Comparison of ENCODE assay signal across 8 mouse cellular contexts in the genomic region with DNA sequence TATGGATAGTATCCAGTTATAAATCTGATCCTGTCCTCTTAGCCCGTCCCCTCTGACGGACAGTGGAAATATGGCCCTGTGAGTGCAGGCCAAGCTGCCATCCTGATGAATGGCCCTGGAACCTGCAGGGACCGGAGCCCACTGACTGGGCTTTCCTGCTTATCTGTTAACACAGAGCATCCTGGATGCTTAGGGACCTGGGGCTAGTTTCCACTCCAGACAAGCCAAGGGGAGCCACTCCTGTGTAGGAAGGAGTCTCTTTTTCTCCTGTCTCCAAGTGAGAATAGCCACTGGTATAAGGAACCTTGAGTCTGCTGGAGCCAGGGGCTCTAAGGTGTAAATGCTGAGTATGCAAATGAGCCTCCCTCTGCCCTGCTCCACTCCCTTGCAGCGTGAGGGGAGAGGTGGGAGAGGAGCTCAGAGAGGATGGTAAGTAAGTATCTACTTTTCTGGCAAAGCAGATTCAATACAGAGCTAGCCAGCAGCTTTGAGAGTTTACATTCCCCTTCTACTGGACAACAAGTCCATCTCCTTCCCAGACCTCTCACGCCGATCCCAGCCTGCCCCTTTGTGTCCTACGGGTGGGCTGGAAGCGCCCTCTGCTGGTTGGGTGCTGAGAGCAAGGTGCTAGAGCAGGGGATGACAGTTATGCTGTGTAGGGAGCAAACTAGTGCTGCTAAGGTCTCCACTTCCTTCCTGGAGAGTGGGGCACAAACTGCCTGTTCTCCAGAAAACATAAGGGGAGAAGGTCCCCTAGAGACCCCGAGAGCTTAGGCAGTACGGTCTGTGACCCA. TPM values are rescaled to one million over a fixed set of nuclear protein-coding genes. Genes with fewer than 3 reads are reported as not detected.
DNase-seq lines count a peak whose midpoint lies in the region; ATAC-seq and TF ChIP-seq lines count a peak whose summit lies in the region.

No protein-coding gene starts in this region.

- no peaks in the 10 kb centered on the region for H3K9me3 ChIP-seq in heart, embryonic 12.5 days (replicated peaks)
- H3K9me3 ChIP-seq in kidney, embryonic 16.5 days (ENCODE audit: low read length): no peaks in the 10 kb centered on the region
- H3K9me3 ChIP-seq in liver, embryonic 11.5 days (ENCODE audit: control insufficient read depth, low read length): no peaks in the 10 kb centered on the region
- H3K9me3 ChIP-seq in neural tube, embryonic 12.5 days: no peaks in the 10 kb centered on the region
- H3K9me3 ChIP-seq in stomach, embryonic 16.5 days (replicated peaks; ENCODE audit: control insufficient read depth, low read length): no peaks in the 10 kb centered on the region

- no peak overlapping the region for H3K27ac ChIP-seq in bone marrow, adult 2 months (ENCODE audit: control insufficient read depth, insufficient read depth, low read depth, low read length, poor library complexity)
- H3K27ac ChIP-seq in heart, embryonic 12.5 days (ENCODE audit: poor library complexity, severe bottlenecking): peak overlapping the region; percentile 32; the same call in 1 of the 2 replicates
- no peak overlapping the region for H3K27ac ChIP-seq in kidney, embryonic 16.5 days (ENCODE audit: low read length)
- no peak overlapping the region for H3K27ac ChIP-seq in liver, embryonic 11.5 days (ENCODE audit: low read depth, low read length)
- no peak overlapping the region for H3K27ac ChIP-seq in neural tube, embryonic 12.5 days
- H3K27ac ChIP-seq in stomach, embryonic 16.5 days (ENCODE audit: low read length): peak overlapping the region; percentile 77

- no peak for TF ChIP-seq POLR2A in bone marrow, adult 2 months (IDR thresholded peaks at IDR 0.05; ENCODE audit: borderline replicate concordance, control insufficient read depth, low read depth, low read length)

- no peak overlapping the region for H3K4me3 ChIP-seq in bone marrow, adult 2 months (replicated peaks; ENCODE audit: control insufficient read depth, low read depth, low read length)
- H3K4me3 ChIP-seq in heart, embryonic 12.5 days: no peak overlapping the region
- no peak overlapping the region for H3K4me3 ChIP-seq in kidney, embryonic 16.5 days (ENCODE audit: low read length)
- no peak overlapping the region for H3K4me3 ChIP-seq in liver, embryonic 11.5 days (ENCODE audit: low read depth, low read length)
- no peak overlapping the region for H3K4me3 ChIP-seq in neural tube, embryonic 12.5 days
- H3K4me3 ChIP-seq in stomach, embryonic 16.5 days (replicated peaks; ENCODE audit: low read length): no peak overlapping the region

- H3K9ac ChIP-seq in heart, embryonic 12.5 days: no peak overlapping the region
- H3K9ac ChIP-seq in kidney, embryonic 16.5 days (replicated peaks; ENCODE audit: low read length): 0 out of 2 replicates have a peak overlapping the region, but pooled peaks have one; percentile 32
- H3K9ac ChIP-seq in liver, embryonic 11.5 days (ENCODE audit: low read depth, low read length): no peak overlapping the region
- no peak overlapping the region for H3K9ac ChIP-seq in neural tube, embryonic 12.5 days
- H3K9ac ChIP-seq in stomach, embryonic 16.5 days (ENCODE audit: low read length): no peak overlapping the region

- peak; percentile 67 for DNase-seq in 416B (ENCODE audit: low read depth)
- peak; percentile 70 for DNase-seq in liver, embryonic 11.5 days (ENCODE audit: low spot score)

- TF ChIP-seq CTCF in bone marrow, adult 2 months (IDR thresholded peaks at IDR 0.05; ENCODE audit: control insufficient read depth, insufficient read depth, low read length): peak; percentile 89

- 47% methylated on average over 10 of the region's 10 CpGs for WGBS in bone marrow, adult 2 months
- WGBS in heart, embryonic 12.5 days: 34% methylated on average over 10 of the region's 10 CpGs
- 27% methylated on average over 10 of the region's 10 CpGs for WGBS in kidney, embryonic 16.5 days
- WGBS in liver, embryonic 11.5 days: 27% methylated on average over 10 of the region's 10 CpGs
- WGBS in neural tube, embryonic 12.5 days: 36% methylated on average over 10 of the region's 10 CpGs
- 29% methylated on average over 10 of the region's 10 CpGs for WGBS in stomach, embryonic 16.5 days

- H3K4me2 ChIP-seq in heart, embryonic 12.5 days: no peak overlapping the region
- 0 out of 2 replicates have a peak overlapping the region, but pooled peaks have one; percentile 14 for H3K4me2 ChIP-seq in kidney, embryonic 16.5 days (replicated peaks; ENCODE audit: low read depth, low read length)
- H3K4me2 ChIP-seq in liver, embryonic 11.5 days: peak overlapping the region; percentile 51
- no peak overlapping the region for H3K4me2 ChIP-seq in neural tube, embryonic 12.5 days (replicated peaks)
- no peak overlapping the region for H3K4me2 ChIP-seq in stomach, embryonic 16.5 days (ENCODE audit: low read depth, low read length)

- H3K4me1 ChIP-seq in bone marrow, adult 2 months (ENCODE audit: control insufficient read depth, insufficient read depth, low read length): peaks cover 2% of the 10 kb centered on the region; the same call in 1 of the 2 replicates
- H3K4me1 ChIP-seq in heart, embryonic 12.5 days (replicated peaks): peaks cover 25% of the 10 kb centered on the region
- H3K4me1 ChIP-seq in kidney, embryonic 16.5 days (ENCODE audit: insufficient read depth, low read length): peaks cover 6% of the 10 kb centered on the region; the same call in 1 of the 2 replicates
- H3K4me1 ChIP-seq in liver, embryonic 11.5 days (replicated peaks; ENCODE audit: control insufficient read depth, insufficient read depth, low read length): peaks cover 13% of the 10 kb centered on the region
- no peaks in the 10 kb centered on the region for H3K4me1 ChIP-seq in neural tube, embryonic 12.5 days
- H3K4me1 ChIP-seq in stomach, embryonic 16.5 days (ENCODE audit: control insufficient read depth, insufficient read depth, low read length): peaks cover 10% of the 10 kb centered on the region

- H3K36me3 ChIP-seq in heart, embryonic 12.5 days: peaks cover 20% of the 10 kb centered on the region; the same call in 1 of the 2 replicates
- H3K36me3 ChIP-seq in kidney, embryonic 16.5 days (ENCODE audit: insufficient read depth, low read length): peaks cover 16% of the 10 kb centered on the region; the same call in 1 of the 2 replicates
- no peaks in the 10 kb centered on the region for H3K36me3 ChIP-seq in liver, embryonic 11.5 days (ENCODE audit: control insufficient read depth, insufficient read depth, low read length)
- peaks cover 66% of the 10 kb centered on the region for H3K36me3 ChIP-seq in neural tube, embryonic 12.5 days
- H3K36me3 ChIP-seq in stomach, embryonic 16.5 days (ENCODE audit: control insufficient read depth, insufficient read depth, low read length): no peaks in the 10 kb centered on the region

- H3K27me3 ChIP-seq in heart, embryonic 12.5 days (replicated peaks): no peaks in the 10 kb centered on the region
- H3K27me3 ChIP-seq in kidney, embryonic 16.5 days (ENCODE audit: insufficient read depth, low read length): no peaks in the 10 kb centered on the region
- no peaks in the 10 kb centered on the region for H3K27me3 ChIP-seq in liver, embryonic 11.5 days (replicated peaks; ENCODE audit: control insufficient read depth, insufficient read depth, low read length)
- H3K27me3 ChIP-seq in neural tube, embryonic 12.5 days (replicated peaks): no peaks in the 10 kb centered on the region
- no peaks in the 10 kb centered on the region for H3K27me3 ChIP-seq in stomach, embryonic 16.5 days (ENCODE audit: control insufficient read depth, insufficient read depth, low read length)

- peak; percentile 63; the same call in 1 of the 2 replicates for ATAC-seq in erythroblast, adult 5-6 weeks (replicated peaks; ENCODE audit: low FRiP score, poor library complexity, severe bottlenecking)
- ATAC-seq in heart, embryonic 12.5 days (ENCODE audit: insufficient number of reproducible peaks, low FRiP score): no peak; the same call in 1 of the 2 replicates
- peak; percentile 78 for ATAC-seq in kidney, embryonic 16.5 days (ENCODE audit: low FRiP score, low TSS enrichment)
- peak; percentile 65; the same call in 1 of the 2 replicates for ATAC-seq in liver, embryonic 11.5 days (replicated peaks; ENCODE audit: low FRiP score)
- ATAC-seq in neural tube, embryonic 12.5 days (ENCODE audit: low FRiP score, low read depth): peak; percentile 79
- ATAC-seq in stomach, embryonic 16.5 days (ENCODE audit: insufficient read depth, low FRiP score): peak; percentile 71

RNA-seq across cellular contexts. Expression of a gene that starts 24.7 kb away (rescaled TPM):
- polyA plus RNA-seq in bone marrow, adult 2 months (2011; ENCODE audit: insufficient read depth, insufficient read length, low replicate concordance, missing spikeins): 0.14 and 0.65 TPM in 2 replicates
- total RNA-seq in erythroblast, adult 5-6 weeks (2015; ENCODE audit: low replicate concordance): not detected in 2 replicates
- not detected in 2 replicates for total RNA-seq in erythroblast, adult 5-6 weeks (2017; ENCODE audit: low replicate concordance)
- polyA plus RNA-seq in heart, embryonic 12.5 days (2016; fragmentation: Nextera tagmentation; extraction: Ambion mirVana): 0.88 and 1.0 TPM in 2 replicates
- 1.3 TPM in 2 replicates for polyA plus RNA-seq in kidney, embryonic 16.5 days (2015; fragmentation: Nextera tagmentation; extraction: Ambion mirVana)
- polyA plus RNA-seq in liver, embryonic 11.5 days (2014; fragmentation: Nextera tagmentation; extraction: Ambion mirVana): 0.48 and 0.58 TPM in 2 replicates
- polyA plus RNA-seq in neural tube, embryonic 12.5 days (2016; fragmentation: Nextera tagmentation; extraction: Ambion mirVana): 3.0 and 3.1 TPM in 2 replicates
- polyA plus RNA-seq in stomach, embryonic 16.5 days (2015; fragmentation: Nextera tagmentation; extraction: Ambion mirVana): 1.1 and 1.2 TPM in 2 replicates

Comparison
In these comparisons a context has a peak if more than half of its experiments do, and no peak if none do; other contexts are left out.
1. H3K27ac ChIP-seq: peak in heart, embryonic 12.5 days (single experiment) and stomach, embryonic 16.5 days (single experiment); none in bone marrow, adult 2 months (single experiment), kidney, embryonic 16.5 days (single experiment), liver, embryonic 11.5 days (single experiment) and neural tube, embryonic 12.5 days (single experiment).
2. H3K4me2 ChIP-seq: peak in kidney, embryonic 16.5 days (single experiment) and liver, embryonic 11.5 days (single experiment); none in heart, embryonic 12.5 days (single experiment), neural tube, embryonic 12.5 days (single experiment) and stomach, embryonic 16.5 days (single experiment).